Mouse (Mus musculus): Measurements from ENCODE around the gene Vldlr.

Gene Vldlr

DNA sequence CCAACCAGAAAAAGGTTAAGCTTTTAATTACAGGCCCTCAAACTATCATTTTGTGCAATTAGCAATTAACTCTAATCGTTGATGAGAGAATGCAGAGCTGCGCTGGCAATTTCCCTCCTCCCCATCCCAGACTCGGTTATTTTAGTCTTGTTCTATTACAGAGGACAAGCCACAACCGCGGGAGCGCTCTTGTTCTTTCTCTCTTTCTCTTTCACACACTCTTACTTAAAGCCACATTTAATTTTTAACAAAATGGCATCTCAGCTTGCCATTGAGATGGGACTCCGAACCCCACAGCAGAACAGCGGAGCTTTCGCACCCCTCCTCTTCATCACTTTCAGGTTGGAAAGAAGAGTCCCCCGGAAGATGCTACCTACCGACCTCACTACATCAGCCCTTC, at the start of gene Vldlr:
Vldlr (plus strand) TSS at position 167 of the 400 bp plus-strand sequence.
- DNase-seq (ENCODE audit: low read depth) = no peak

DNA sequence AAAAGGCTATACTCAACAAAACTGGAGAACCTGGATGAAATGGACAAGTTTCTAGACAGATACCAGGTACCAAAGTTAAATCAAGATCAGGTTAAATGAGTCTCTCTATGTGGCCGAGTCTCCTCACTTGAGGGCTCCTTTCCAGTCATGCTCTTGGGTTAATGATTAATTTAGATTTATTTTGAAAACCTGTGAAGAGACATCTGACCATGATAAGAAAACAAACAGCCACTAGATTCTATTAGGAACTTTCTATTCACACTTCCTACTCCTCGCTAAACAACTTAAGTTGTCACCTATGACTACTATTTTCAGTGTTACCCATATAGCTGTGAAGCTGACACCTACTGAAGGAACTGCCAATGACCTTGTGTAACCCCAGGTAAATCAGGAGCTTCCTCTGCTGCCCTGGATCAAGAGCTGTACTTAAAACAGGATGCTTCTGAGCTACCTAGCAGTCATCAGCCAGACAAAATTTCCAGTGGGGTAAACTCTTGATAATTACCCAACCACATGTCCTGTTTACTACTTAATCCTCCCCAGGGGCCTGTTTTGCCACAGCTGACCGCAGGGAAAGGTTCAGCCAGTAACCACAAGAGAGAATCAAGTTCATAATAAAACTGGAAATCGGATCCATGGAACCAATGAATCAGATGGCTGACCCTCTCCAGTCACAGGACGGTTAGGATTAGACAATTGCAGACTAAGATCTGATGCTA, 48.5 kb upstream of the Vldlr start:
- DNase-seq (ENCODE audit: low read depth) = no peak

DNA sequence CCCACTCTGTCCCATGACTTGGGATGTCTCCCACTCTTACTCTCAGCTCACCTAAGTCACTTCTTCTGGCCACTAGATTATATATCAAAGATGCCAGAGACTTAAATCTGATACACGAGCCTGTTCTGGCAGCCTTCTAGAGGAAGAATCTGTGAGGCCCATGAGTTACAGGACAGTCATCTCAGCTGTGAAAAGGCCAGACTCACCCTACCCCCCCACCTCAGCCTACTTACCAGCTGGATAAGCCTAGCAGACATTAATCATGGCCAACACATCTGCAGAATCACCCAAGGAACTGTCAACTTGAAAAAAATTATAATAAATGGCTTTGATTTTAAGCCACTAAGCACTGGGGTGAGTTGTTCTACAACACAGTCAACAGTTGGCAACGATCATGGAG, 42.4 kb upstream of the Vldlr start:
- DNase-seq (ENCODE audit: low read depth) = no peak

DNA sequence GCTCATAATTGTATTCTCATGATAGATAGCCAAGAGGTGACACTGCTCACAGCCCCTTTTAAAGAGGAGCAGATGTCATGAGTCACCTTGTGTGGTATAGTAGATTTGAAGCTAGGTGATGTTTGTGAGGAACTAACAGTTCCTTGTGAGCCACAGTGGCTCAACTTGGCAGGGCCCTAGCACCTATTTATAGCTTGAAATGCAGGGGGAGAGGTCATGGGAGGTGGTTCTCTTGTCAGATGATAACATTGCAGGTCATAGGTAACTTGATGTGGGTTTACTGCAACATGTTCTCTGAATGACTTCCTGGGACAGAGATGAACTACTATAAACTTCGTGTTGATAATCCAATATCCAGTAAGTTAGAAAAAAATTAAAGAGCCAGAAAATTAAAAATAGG, 40.7 kb upstream of the Vldlr start:
- DNase-seq (ENCODE audit: low read depth) = no peak

DNA sequence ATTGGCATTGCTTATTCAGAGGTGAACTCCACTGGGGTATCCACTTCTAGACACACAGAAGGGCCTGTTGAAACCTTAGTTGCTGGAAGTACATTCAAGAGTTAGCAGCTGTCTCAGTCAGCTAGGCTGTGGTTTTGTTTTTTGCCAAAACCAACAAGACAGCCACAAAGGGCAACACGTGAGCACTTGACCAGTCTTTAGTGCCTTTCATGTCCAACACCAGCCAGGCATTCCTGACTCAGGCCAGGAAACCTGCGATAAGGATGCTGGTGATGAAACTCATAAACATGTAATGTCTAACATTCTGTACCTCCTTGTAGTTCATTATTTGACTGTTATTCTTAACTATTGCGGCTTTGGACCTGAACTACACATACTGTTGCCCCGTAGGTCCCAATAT, 39.7 kb upstream of the Vldlr start:
- DNase-seq (ENCODE audit: low read depth) = no peak

DNA sequence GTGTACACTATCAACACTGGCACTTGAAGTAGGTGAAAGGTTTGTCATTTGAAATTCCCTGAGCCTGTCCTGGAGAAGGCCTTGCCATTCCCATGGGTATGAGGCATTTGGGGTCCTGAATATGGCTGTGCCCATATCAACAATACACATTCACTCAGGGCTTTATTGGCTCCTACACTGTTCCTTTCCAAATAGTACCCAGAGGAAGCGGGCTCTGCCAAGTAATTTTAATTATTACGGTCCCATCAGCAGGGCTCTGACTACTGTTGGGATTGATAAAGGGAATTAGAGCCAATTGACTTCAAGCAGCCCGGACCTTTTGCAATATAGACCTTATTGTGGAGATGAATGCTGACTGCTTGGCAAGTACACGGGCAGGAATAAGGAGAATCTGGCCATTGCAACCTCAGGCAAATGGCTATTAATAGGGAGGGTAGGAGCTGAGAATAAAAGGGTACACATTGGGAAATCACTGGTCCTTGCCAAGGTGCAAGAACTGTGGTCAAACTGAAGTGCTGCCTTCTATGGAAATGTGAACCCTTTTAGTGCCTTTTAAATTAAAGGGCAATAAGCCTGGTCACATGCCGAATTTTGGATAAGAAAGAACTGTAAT, 38.0 kb upstream of the Vldlr start:
- no peak for DNase-seq (ENCODE audit: low read depth)

DNA sequence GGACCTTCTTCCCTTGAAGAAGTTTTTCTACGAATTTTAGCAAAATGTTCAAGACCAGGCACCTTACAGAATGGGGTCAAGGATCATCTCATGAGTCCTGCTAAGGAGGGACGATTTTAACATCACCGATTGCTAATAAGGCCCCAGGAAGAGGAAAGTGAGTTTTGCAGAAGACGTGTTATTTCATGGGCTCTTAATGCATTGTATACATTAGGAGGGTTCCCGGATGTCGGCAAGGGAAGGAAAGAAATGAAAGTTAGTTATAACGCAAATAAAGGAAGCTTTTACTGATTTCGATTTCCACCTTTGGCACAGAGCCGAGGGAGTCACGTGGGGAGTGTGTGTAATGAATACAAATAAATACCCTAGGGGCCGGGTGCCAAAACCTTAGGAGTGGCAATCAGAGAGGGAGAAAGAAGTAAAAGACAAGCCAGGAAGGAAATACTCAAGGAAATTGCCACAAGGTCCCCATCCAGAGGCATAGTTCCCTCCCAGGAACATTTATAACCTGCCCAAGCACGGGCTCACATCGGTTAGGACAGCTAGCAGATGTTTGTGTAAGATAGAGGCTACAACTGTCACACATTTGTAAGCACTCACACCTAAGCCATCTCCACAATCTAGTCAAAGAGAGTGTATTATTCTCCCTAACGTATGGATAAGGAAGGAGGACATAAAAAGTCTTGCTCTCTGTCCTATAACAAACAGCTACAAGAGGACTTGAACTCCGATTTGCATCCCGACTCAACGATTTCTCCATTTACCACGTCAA, 35.7 kb upstream of the Vldlr start:
- no peak for DNase-seq (ENCODE audit: low read depth)

DNA sequence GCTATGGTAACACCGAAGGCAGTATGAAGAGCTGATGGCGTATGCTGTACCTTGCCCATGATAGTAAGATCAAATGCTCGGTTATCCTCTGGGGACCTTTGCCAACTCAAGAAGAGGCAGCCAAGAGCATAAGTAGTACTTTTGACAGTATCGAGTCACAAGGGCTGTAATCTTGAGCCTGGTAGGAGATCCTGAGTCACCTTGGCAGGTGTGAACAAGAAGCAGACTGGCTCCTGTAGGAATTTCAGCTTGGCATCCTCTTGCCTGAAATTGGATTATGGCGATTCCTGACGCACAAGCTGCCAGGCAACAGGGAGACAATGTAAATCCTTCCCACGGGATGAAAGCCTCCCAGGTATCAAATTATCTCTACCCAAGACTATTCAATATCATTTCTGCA, 32.8 kb upstream of the Vldlr start:
- no peak for DNase-seq (ENCODE audit: low read depth)

DNA sequence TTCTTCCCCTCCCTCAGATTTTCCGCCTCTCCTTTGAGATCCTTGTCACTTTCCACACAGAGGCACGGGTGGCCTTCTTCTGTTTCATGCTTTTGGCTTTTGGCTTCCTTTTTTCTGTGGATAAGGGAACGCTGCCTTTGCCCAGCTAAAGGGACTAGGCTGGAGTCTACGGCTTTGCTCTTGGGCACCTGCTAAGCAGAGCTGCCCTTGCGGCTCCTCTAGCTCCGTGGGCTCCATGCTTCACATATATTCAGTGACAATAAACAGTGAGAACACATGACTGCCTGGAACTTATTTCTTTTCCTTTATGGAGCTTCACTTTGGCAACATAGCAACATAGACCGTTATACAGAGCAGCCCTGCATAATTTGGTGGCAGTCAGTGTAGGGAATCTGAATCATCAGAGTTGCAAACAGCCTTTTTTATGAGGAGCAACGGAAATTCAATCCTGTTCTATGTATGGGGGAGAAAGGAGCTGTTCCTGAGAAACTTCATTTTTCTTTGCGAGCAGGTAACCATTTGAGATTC, 12.5 kb upstream of the Vldlr start:
- DNase-seq (ENCODE audit: low read depth) = no peak

DNA sequence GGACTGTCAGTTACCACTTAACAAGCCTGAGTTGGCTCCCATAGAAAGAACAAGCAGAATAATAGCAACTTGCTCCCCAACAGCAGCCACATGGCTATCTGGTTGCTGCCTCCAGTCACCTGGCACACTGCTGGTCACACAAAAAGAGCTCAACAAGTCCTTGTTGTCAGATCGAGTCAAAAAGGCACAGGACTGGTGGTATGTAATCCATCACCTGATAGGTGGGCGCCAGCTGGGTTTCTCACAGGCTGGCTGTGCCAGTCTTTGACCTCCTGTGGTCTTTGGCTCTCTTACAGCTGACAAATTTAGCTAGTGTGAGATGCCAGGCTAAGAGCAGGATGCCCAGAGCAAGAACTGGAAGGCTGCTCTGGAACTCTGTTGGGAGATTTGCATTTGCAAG, 5.3 kb upstream of the Vldlr start:
- no peak for DNase-seq (ENCODE audit: low read depth)

DNA sequence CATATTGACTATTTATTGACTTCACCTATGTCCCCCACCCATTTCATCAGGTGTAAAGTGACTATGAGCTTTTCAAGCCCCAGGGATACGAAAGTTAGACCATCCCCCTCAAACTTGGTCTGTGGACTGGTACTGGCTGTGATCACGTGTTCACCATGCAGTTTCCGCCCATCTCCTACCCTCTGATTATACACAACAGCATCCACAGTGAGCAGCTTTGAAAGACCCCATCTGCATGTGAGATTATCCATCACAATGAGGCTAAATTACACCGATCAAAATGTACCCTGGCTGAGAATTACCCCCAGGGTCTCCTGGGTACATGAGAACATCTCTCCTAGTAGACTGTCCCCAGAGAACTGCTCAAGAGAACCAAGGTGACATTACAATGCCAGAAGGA, 688 bp upstream of the Vldlr start:
- no peak for DNase-seq (ENCODE audit: low read depth)

DNA sequence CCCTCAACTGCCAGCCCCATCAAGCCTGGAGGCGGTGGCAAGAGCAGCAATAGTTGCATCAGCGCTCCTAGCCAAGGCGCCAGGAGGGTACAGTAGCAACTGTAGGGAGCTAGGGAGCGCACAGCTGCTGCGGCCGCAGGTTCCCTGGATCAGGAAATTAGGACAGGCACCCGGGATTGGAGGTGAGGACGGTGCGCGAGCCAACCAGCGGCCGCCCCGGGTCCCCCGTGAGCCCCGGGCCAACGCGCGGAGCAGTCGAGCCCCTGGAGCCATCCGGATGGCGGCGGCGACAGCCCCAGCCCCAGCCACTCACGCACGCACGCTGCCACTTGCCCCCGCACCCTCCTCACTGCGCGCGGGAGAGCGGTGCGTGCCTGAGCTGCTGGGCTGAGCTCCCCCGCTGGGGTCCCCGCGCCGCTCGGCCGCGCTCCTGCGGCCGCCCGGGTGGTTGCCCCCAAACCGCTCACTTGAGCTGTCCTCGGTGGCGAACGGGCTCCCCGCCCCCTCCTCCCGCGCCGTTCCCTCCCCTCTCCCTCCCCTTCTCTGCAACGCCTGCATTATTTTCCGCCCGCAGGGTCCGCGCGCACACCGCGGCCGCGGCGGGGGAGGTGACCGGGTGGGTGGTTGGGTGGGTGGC, 601 bp downstream of the Vldlr start:
- DNase-seq (ENCODE audit: low read depth) = no peak

DNA sequence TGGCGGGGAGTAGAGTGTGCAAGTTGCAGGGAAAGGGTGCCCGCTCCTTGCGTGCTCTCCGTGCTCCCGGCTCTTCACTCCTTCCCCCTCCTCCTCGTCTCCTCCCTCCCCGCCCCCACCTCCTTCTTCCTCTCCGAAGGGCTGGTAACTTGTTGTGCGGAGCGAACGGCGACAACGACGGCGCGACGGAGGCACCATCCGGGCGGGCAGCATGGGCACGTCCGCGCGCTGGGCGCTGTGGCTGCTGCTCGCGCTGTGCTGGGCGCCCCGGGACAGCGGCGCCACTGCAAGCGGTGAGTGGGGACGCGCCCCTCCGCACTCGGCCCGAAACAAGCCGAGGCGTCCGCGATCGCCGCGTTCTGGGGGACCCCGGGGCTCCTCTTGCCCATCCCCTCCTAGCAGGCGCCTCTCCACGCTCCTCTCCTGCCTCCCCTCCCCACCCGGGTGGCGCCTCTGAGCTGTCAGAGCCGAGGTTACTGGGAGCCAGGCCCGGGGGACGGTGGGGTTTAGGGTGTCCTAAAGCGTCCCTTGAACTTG, 1.2 kb downstream of the Vldlr start:
- no peak for DNase-seq (ENCODE audit: low read depth)

DNA sequence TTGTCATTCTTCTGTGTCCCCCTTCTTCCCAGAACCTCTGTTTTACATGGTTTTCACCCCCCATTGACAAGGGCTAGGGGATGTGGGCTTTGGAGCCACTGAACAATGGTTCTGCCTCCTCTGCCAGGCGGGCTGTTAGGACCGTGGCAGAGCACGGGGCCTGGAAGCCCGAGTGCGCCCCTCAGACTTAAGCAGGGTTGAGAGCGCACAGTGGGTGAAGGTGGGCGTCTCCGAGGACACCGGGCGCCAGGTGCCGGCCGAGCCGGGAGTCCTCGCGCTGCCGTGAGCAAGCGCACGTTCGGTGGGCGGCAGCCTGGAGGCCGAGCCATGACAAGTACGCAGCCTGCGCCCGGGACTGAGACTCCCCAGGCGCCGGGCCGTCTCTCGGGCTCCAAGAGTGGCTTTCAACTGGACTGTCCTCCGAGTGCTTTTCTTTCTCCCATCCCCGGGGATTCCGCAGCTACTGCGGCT, 1.7 kb downstream of the Vldlr start:
- no peak for DNase-seq (ENCODE audit: low read depth)

DNA sequence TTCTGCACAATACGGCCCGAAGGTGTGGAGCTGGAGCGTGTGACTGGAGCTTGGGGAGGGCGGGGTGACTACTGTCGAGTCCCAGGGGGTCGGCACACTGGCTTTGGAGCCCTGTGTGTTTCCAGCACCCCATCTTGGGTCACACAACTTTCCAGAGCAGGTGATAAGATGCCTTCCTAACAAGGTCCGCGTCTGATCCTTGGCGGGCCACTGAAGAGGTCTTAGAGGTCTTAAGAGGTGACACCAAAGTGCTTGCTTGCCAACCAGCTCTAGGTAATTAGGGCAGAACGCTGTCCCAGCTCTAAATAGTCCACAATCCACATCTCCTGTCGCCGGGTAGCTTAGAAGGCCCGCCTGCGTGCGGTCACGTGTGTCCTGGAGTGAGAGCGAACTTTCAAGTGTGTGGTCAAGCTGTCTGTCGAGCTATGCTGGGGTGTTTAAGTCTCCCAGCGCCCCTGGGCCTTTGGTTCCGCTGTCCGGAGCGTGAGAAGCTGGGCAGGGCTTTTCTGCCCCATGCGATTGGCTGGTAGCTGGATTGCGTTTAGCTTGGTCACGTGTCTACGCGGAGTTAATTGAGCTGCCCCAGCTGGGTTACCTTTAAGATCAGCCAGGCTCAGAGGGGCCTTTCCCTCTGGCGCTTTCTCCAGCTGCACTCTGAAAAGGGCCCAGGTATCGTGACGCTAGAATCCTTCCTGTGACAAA, 2.4 kb downstream of the Vldlr start:
- no peak for DNase-seq (ENCODE audit: low read depth)

DNA sequence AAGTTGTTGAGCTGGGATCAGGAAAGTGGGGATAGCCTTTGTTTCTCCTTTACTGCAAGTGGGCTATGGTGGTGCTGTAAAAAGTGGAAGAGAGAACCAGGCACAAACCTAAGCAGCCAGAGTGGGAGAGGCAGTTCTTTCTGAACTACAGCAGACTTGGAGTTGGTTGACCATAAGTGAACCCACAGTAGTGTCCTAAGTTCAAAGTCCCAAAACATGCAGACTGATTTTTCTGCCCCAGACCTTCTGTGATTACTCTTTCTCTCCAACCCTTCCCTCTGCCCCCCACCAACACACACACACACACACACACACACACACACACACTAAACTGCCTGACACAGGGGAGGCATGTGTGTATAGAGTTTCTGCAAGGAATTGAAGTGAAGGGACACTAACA, 3.3 kb downstream of the Vldlr start:
- no peak for DNase-seq (ENCODE audit: low read depth)

DNA sequence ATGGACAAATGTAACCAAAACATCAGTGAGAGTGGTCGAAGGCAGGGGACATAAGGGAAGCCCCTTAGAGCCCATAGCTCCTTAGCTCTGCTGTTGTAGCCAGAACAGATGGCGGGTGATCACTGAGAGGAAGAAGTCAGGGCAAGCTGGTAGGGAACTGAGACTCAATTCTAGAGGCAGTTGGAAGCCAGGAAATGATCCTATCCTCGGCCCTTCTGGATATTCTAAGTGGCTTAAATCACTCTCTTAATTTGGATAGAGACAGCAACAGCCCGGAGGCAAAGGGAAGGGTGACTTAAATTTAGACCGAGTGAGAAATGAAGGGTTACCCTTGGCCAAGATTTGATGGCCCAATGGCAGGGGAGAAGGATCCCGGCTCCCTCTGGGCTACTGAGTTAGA, 6.8 kb downstream of the Vldlr start:
- no peak for DNase-seq (ENCODE audit: low read depth)

DNA sequence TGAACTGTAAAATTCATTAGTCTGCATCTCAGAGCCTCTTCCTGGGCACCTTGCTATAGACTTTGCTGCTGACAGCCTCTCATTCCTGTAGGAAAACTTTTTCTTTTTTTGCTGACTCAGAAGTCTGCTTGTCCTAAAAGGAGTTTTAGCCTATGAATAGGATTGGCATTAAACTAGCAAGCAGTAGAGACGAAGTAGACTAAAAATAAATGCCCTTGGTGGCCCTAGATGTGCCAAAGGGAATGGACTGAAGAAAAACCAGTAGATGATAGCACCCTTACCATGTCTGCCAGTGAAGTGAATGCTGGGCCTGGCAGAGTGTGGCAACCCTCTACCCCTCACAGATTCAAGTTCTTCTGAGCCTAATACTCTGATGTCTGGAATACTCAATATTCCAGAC, 8.1 kb downstream of the Vldlr start:
- no peak for DNase-seq (ENCODE audit: low read depth)

DNA sequence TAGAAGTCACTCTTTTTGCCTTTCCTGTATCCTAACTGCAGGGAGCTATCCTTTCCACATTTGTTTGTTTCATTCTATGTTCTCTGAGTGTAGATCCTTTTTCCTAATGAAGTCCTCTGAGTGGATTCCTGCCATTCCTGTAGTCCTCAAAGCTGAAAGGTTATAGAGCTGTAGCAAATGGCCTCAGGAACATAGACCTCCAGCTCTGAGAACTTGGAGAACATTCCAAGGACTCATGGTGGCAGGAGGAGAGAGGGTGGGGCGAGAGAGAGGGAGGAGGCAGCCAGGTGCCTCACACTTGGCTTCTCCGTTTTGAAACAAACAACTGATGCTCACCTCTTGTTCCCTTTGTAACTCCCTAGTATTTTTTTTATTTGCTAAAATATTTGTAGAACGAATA, 10.3 kb downstream of the Vldlr start:
- no peak for DNase-seq (ENCODE audit: low read depth)

DNA sequence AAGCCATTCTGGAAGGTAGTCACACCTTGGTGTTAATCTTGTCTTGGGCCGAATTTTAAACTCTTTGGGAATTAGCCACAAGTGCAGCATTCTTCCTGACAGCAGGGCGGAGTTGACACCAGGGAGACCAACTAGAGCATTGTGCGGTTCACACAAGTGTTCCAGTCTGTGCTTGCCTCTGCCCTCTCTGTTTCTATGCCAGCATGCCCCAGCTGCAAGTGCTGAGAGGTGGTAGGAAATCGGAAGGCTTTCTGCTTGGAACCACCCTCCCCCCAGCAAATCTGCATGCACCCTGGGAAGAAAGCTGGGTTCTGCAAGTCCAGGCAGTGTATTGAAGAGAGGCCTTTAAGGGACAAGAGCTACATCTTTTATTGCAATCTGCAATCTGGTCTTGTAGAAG, 10.8 kb downstream of the Vldlr start:
- DNase-seq (ENCODE audit: low read depth) = no peak

DNA sequence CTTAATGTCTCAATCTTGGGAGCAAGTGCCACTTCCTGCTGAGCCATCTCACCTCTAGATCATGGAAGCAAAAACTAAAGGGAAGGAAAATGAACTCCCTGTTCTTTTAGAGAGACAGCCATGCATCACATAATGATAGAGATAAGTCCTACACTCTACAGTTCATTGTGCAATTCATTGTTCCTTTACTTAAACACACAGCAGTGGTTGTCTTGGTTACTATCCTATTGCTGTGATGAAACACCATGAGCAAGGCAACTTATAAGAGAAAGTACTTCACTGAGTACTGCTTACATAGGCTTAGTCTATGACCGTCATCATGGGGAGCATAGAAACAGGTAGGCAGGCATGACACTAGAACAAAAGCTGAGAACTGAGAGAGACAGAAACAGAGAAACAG, 12.0 kb downstream of the Vldlr start:
- no peak for DNase-seq (ENCODE audit: low read depth)

DNA sequence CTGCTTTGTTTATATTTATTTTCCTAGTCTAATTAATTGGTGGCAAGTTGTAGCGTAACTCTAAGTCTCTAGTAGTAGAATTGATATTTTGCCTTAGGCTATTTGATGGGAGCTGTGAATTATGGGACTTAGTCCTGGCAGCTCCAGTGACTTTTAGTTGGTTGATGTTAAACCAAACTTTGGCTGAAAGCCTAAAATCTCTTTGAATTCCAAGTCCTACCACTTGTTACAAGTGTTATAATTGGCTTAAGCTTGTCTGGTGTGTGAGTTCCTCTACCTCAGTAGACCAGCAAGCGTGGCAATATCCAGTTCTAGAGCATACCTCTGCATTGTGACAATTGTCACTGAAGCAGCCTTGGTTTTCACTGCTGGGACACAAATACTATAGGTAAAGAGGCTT, 17.1 kb downstream of the Vldlr start:
- DNase-seq (ENCODE audit: low read depth) = no peak

Measured in c-Kit-positive CD71-negative TER-119-negative erythroid progenitor cells, embryonic 14.5 days (primary cell).